Mouse (Mus musculus): ENCODE results near the gene Ap1b1. TPM values are rescaled to one million over a fixed set of nuclear protein-coding genes. Genes with fewer than 3 reads are reported as not detected.
"Not testable (repeated sequence)": the region's sequence is repeated elsewhere in the genome, so short reads cannot be mapped to it uniquely, and the experiment has no call there.

The Ap1b1 gene
- polyA plus RNA-seq, 1 experiment from 2014 or later, result 47.2 TPM

DNA sequence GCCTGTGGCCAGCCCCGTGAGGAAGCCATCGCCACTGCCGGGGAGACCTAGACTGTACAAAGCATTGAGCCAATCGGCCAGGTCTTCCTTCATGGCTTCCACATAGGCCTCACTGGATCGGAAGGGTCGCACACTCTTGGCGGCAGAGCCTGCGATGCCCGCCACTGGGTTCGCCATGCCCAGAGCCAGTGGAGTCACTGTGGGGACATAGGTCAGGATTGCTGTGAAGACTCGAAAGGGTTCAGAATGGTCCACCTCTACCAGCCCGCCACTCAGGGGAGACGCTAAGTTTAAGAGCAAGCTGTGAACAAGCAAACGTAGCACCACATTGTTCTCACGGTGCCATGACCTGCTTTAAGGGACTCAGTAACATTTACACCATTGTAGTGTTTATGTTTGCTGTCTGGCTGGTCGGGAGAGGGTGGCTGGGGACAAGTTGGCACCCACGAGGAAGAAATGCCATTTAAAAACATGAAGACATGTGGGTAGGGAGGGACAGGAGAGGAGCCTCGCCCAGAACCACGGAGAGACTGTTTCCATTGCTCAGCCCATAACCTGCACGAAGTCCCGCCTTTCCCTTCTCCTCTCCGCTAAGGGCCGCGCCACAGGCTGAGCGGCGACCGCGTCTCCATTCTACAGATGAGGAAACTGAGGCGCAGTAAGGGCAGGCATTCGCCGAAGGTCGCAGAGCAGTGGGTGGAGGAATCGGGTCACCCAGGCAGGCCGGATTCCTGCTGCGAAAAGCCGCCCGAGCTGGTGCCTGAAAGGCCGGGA is 77.8 kb downstream of the Ap1b1 start:
- WGBS, result 15% methylated on average over 38 of the region's 38 CpGs
- no peak for ATAC-seq (ENCODE audit: insufficient number of reproducible peaks, insufficient read depth, low FRiP score, low TSS enrichment, low read depth)
- Histone ChIP-seq H3K27ac (peak overlapping the region; percentile 66; the same call in 1 of the 2 replicates), H3K36me3 (peaks cover 23% of the 10 kb centered on the region), H3K4me2 (peak overlapping the region; percentile 95), H3K27me3 (peaks cover 53% of the 10 kb centered on the region), H3K9me3 (no peaks in the 10 kb centered on the region), H3K4me1 (peaks cover 47% of the 10 kb centered on the region), H3K4me3 (peak overlapping the region; percentile 76), H3K9ac (peak overlapping the region; percentile 86)

DNA sequence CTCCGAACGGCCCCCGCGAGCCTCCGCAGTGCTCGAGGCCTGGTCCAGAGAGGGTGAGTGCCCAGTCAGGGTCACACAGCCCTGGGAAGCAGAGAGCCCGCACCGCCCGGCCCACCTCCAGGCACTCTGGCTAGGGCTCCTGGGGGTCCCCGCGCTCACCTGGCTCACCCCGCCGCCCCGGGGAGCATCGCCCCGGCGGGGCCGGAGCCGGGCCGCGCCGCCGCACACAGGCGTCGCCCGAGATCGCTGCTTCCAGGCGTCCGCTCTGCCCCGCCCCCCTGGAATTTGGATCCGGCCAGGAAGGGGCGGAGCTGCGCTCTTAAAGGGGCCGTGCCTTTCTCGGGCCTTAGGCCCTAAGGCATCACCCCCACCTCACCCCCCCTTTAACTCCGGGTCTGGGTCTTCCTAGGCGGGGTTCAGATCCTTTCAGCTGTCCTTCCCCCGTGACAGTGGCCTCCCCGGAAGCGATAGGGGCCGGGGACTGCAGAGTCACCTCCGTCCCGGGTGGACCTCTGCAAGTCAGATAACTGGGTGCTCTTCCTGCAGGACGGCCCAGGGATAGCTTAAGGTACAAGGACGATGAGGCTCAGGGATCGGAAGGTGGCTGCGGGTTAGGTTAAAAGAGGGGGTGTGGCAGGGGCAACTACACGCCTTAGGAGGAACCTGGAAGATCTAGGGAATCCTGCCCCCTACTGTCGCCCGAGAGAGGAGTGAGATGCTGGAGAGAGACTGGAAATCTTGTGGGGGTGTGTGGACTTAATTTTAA is 78.6 kb downstream of the Ap1b1 start, which contains the start of gene Gas2l1:
Gene Gas2l1, minus strand, starts transcription at position 272 of the 766 bp plus-strand sequence.
- Histone ChIP-seq H3K4me3 (peak within 1 kb of the TSS; percentile 76), H3K27me3 (peaks cover 46% of the 10 kb centered on the region), H3K4me1 (peaks cover 43% of the 10 kb centered on the region), H3K4me2 (peak within 1 kb of the TSS; percentile 95), H3K9me3 (no peaks in the 10 kb centered on the region), H3K36me3 (peaks cover 29% of the 10 kb centered on the region), H3K27ac (peak within 1 kb of the TSS; percentile 66; the same call in 1 of the 2 replicates), H3K9ac (peak within 1 kb of the TSS; percentile 86)
- ATAC-seq (ENCODE audit: insufficient number of reproducible peaks, insufficient read depth, low FRiP score, low TSS enrichment, low read depth), result peak; percentile 64
- WGBS, result under 1% methylated on average over 47 of the region's 50 CpGs

DNA sequence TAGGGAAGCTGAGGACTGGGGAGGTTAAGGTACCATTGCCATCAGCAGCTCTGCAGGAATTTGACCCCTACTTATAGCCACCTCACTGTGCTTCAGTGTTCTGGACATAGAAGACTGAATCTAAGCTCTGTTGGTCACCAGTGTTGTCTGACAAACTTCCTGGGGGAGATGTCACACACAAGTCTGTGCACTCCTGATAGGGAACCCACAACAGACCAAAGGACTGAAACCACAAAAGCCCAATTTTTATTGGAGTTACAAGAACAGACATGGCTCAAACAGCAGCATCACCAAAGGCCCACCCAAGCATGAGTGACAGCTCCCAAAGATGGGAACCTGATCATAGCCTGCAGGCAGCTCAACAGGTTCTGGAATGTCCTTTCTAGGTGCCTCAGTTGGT is 80.4 kb downstream of the Ap1b1 start:
- no peak overlapping the region for H3K4me2 ChIP-seq
- peaks cover 41% of the 10 kb centered on the region for H3K36me3 ChIP-seq

GRCm38 (mm10) chr11:5068126-5068971 is 81.7 kb downstream of the Ap1b1 start:
- WGBS, result 88% methylated on average over 9 of the region's 9 CpGs
- peaks cover 54% of the 10 kb centered on the region for H3K36me3 ChIP-seq

More for the DNA sequence above, 80.4 kb downstream of the Ap1b1 start:
- ATAC-seq (ENCODE audit: insufficient number of reproducible peaks, insufficient read depth, low FRiP score, low TSS enrichment, low read depth), result no peak
- peaks cover 27% of the 10 kb centered on the region for H3K27me3 ChIP-seq
- no peaks in the 10 kb centered on the region for H3K9me3 ChIP-seq
- H3K4me1 ChIP-seq, result peaks cover 30% of the 10 kb centered on the region
- no peak overlapping the region for H3K9ac ChIP-seq
- no peak overlapping the region for H3K27ac ChIP-seq
- H3K4me3 ChIP-seq, result no peak overlapping the region

GRCm38 (mm10) chr11:5074882-5075281 is 88.3 kb downstream of the Ap1b1 start:
- H3K9ac ChIP-seq, result no peak overlapping the region
- WGBS, result 71% methylated on average over 4 of the region's 4 CpGs
- no peaks in the 10 kb centered on the region for H3K9me3 ChIP-seq
- peaks cover 86% of the 10 kb centered on the region for H3K36me3 ChIP-seq
- ATAC-seq (ENCODE audit: insufficient number of reproducible peaks, insufficient read depth, low FRiP score, low TSS enrichment, low read depth), result no peak
- H3K27me3 ChIP-seq, result no peaks in the 10 kb centered on the region
- no peak overlapping the region for H3K4me2 ChIP-seq
- no peak overlapping the region for H3K4me3 ChIP-seq
- H3K4me1 ChIP-seq, result no peaks in the 10 kb centered on the region
- H3K27ac ChIP-seq, result no peak overlapping the region

More at GRCm38 (mm10) chr11:5068126-5068971, 81.7 kb downstream of the Ap1b1 start:
- H3K4me3 ChIP-seq, result no peak overlapping the region
- H3K9me3 ChIP-seq, result no peaks in the 10 kb centered on the region
- H3K4me2 ChIP-seq, result no peak overlapping the region
- H3K27me3 ChIP-seq, result peaks cover 15% of the 10 kb centered on the region
- ATAC-seq (ENCODE audit: insufficient number of reproducible peaks, insufficient read depth, low FRiP score, low TSS enrichment, low read depth), result no peak
- no peak overlapping the region for H3K9ac ChIP-seq
- peaks cover 18% of the 10 kb centered on the region for H3K4me1 ChIP-seq
- H3K27ac ChIP-seq, result no peak overlapping the region

DNA sequence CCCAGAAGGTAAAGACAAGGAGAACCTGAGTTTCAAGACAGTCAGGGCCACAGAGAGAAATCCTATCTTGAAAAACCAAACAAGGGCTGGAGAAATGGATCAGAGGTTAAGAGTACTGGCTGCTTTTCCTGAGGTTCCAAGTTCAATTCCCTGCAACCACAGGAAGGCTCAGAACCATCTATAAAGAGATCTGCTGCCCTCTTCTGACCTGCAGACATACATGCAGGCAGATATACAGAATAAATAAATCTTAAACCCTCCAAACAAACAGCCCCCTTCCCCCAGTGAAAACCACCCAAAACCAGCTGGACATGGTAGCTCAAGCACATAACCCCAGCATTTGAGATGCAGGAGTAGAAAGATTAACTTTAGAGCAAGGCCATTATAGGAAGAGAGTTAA is 89.1 kb downstream of the Ap1b1 start:
- Histone ChIP-seq H3K27me3 (no peaks in the 10 kb centered on the region), H3K4me1 (no peaks in the 10 kb centered on the region), H3K9me3 (no peaks in the 10 kb centered on the region), H3K4me2 (no peak overlapping the region), H3K27ac (no peak overlapping the region), H3K9ac (no peak overlapping the region), H3K4me3 (no peak overlapping the region), H3K36me3 (peaks cover 86% of the 10 kb centered on the region)
- no peak for ATAC-seq (ENCODE audit: insufficient number of reproducible peaks, insufficient read depth, low FRiP score, low TSS enrichment, low read depth)

GRCm38 (mm10) chr11:5076843-5077242 is 90.2 kb downstream of the Ap1b1 start:
- H3K27ac ChIP-seq; H3K27me3 ChIP-seq; H3K4me2 ChIP-seq; H3K9ac ChIP-seq; H3K9me3 ChIP-seq; H3K4me3 ChIP-seq; H3K4me1 ChIP-seq; ATAC-seq (ENCODE audit: insufficient number of reproducible peaks, insufficient read depth, low FRiP score, low TSS enrichment, low read depth): not testable (repeated sequence)
- 90% methylated on average over 4 of the region's 5 CpGs for WGBS
- peaks cover 82% of the 10 kb centered on the region for H3K36me3 ChIP-seq

DNA sequence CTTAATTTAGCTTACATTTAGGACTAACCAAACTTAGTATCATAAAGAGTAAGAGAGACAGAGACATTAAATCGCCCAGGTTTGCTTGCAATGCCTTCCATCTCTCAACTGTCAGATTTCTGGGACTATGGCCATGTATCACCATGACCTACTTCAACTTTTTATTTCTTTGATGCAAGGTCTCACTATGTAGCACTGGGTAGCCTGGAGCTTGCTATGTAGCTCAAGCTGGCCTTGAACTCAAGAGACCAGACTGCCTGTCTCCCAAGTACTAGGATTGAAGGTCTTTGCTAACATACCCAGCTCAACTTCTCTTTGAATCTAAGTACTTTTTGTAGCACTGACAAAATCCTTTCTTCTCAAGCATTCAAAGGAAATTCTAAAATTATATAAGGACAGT is 102.5 kb downstream of the Ap1b1 start:
- no peaks in the 10 kb centered on the region for H3K9me3 ChIP-seq
- no peak for ATAC-seq (ENCODE audit: insufficient number of reproducible peaks, insufficient read depth, low FRiP score, low TSS enrichment, low read depth)
- H3K27ac ChIP-seq, result no peak overlapping the region
- no peak overlapping the region for H3K4me3 ChIP-seq
- no peak overlapping the region for H3K4me2 ChIP-seq
- peaks cover 85% of the 10 kb centered on the region for H3K36me3 ChIP-seq
- peaks cover 3% of the 10 kb centered on the region for H3K4me1 ChIP-seq
- H3K9ac ChIP-seq, result no peak overlapping the region
- no peaks in the 10 kb centered on the region for H3K27me3 ChIP-seq
- WGBS, result 96% methylated on average over 1 of the region's 1 CpGs

DNA sequence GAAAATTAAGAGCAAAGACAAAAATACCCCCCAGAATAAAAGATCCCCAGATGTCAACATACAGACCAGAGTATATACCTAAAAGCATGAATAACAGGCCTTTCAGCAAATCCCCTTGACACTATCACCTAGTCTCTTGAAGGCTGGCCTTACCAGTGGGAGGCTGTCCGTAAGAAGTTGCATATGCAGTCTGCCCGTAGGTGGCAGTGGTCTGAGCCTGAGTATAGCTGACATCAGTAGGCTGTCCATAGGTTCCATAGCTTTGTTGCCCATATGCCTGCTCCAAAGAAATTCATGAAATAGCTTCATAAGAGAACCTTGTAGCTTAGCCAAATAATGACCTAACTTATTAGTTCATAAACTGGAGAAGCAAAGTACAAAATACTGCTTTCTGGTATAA is 105.1 kb downstream of the Ap1b1 start:
- ATAC-seq (ENCODE audit: insufficient number of reproducible peaks, insufficient read depth, low FRiP score, low TSS enrichment, low read depth), result no peak
- H3K4me3 ChIP-seq, result no peak overlapping the region
- H3K27ac ChIP-seq, result no peak overlapping the region
- H3K4me1 ChIP-seq, result peaks cover 14% of the 10 kb centered on the region
- H3K9ac ChIP-seq, result no peak overlapping the region
- H3K27me3 ChIP-seq, result no peaks in the 10 kb centered on the region
- peaks cover 59% of the 10 kb centered on the region for H3K36me3 ChIP-seq
- WGBS, result 57% methylated on average over 2 of the region's 2 CpGs
- no peaks in the 10 kb centered on the region for H3K9me3 ChIP-seq
- H3K4me2 ChIP-seq, result no peak overlapping the region

Measured in embryonic facial prominence, embryonic 13.5 days (tissue).